Mouse (Mus musculus): Measurements from ENCODE around the gene Kcnq5. TPM values are rescaled to one million over a fixed set of nuclear protein-coding genes. Genes with fewer than 3 reads are reported as not detected.

Kcnq5 gene
- polyA plus RNA-seq, 1 experiment from 2014 or later, result 1.3 TPM

DNA sequence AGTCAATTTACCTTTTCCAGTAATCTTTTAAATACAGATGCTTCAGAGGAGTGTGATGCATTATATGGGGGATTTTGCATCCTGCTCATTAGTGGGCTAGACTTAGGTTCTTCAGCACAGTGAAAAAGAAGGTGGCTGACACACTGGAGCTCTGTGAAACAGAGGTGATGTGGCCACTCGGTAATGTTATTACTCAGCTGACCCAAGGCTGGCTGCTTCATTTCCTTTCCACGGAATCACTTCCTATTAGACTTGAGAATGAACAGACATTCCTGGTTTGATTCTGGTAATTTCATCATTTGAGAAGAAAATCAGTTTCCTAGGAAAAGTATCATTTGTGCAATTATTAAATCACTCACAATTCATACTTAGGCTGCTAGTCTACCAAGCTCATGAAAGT lies 249.0 kb downstream of the Kcnq5 start:
- H3K27me3 ChIP-seq (replicated peaks; ENCODE audit: low read depth, poor library complexity, severe bottlenecking), result no peaks in the 10 kb centered on the region
- no peak overlapping the region for H3K27ac ChIP-seq (replicated peaks)
- no peaks in the 10 kb centered on the region for H3K4me1 ChIP-seq
- no peaks in the 10 kb centered on the region for H3K9me3 ChIP-seq
- no peaks in the 10 kb centered on the region for H3K36me3 ChIP-seq (replicated peaks)
- no peak overlapping the region for H3K4me3 ChIP-seq
- DNase-seq (ENCODE audit: low spot score), result no peak
- 77% methylated on average over 2 of the region's 2 CpGs for WGBS

DNA sequence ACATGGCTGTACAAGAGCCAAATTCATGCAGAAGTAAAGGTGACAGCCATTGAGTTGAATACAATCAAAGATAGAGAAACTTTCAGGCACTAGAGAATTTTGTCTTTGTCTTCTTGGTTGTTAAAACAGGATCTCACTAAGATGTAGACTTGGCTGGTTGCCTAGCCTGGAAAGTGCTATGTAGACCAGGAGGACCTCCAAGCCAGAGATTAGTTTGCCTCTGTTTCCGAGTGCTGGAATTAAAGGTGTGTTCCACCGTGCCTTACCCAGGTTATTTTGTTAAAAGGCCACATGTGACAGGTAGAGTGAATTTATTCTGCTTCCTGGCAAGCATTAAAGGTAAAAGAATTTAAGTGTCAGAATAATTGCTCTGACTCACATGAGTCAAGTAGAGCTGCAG lies 271.3 kb downstream of the Kcnq5 start:
- Histone ChIP-seq H3K4me1 (no peaks in the 10 kb centered on the region), H3K27me3 (replicated peaks; ENCODE audit: low read depth, poor library complexity, severe bottlenecking) (no peaks in the 10 kb centered on the region), H3K9me3 (no peaks in the 10 kb centered on the region), H3K36me3 (replicated peaks) (no peaks in the 10 kb centered on the region), H3K27ac (replicated peaks) (no peak overlapping the region), H3K4me3 (no peak overlapping the region)
- DNase-seq (ENCODE audit: low spot score), result no peak
- WGBS, result 89% methylated on average over 2 of the region's 2 CpGs

DNA sequence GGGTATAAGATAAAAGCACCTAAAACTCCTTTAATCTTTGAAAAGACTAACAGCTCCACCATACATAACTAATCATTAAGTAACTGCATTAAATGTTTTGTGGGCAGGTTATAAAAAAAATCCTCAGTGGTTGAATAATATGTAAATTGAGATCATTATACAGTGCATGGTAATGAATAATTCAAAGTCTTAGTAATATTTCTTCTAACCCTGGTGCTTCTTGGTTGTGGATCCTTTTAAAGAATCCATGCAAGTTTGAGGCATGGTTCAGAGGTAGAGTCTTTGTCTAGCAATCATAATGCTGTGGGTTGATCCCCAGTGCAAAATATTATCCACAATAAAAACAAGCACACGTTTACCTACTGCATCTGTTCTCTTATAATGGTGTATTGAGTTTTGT lies 272.8 kb downstream of the Kcnq5 start:
- 78% methylated on average over 1 of the region's 1 CpGs for WGBS
- no peaks in the 10 kb centered on the region for H3K9me3 ChIP-seq
- DNase-seq (ENCODE audit: low spot score), result no peak
- H3K4me3 ChIP-seq, result no peak overlapping the region
- no peaks in the 10 kb centered on the region for H3K4me1 ChIP-seq
- H3K27ac ChIP-seq (replicated peaks), result no peak overlapping the region
- H3K27me3 ChIP-seq (replicated peaks; ENCODE audit: low read depth, poor library complexity, severe bottlenecking), result no peaks in the 10 kb centered on the region
- H3K36me3 ChIP-seq (replicated peaks), result no peaks in the 10 kb centered on the region

DNA sequence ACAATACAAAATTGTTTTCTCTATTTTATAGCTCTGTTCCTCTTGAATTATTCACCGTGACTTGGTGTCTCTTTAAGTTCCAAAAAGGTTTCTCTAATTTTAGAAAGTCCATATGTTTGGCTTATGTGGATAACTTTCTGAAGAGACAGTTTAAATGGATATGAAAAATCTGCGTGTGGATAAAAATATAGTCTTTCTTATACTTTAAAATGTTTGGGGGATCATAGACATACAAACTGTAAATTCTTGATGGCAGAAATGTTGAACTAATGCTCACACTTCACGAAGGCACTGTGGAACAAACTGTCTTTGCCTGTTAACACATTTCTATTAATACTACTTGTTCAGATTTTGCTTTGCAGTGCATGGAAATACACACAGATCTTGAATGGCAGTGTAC lies 277.3 kb downstream of the Kcnq5 start:
- H3K27me3 ChIP-seq (replicated peaks; ENCODE audit: low read depth, poor library complexity, severe bottlenecking), result no peaks in the 10 kb centered on the region
- H3K27ac ChIP-seq (replicated peaks), result no peak overlapping the region
- 91% methylated on average over 3 of the region's 3 CpGs for WGBS
- H3K4me1 ChIP-seq, result no peaks in the 10 kb centered on the region
- no peak overlapping the region for H3K4me3 ChIP-seq
- no peaks in the 10 kb centered on the region for H3K9me3 ChIP-seq
- no peaks in the 10 kb centered on the region for H3K36me3 ChIP-seq (replicated peaks)
- DNase-seq (ENCODE audit: low spot score), result no peak

DNA sequence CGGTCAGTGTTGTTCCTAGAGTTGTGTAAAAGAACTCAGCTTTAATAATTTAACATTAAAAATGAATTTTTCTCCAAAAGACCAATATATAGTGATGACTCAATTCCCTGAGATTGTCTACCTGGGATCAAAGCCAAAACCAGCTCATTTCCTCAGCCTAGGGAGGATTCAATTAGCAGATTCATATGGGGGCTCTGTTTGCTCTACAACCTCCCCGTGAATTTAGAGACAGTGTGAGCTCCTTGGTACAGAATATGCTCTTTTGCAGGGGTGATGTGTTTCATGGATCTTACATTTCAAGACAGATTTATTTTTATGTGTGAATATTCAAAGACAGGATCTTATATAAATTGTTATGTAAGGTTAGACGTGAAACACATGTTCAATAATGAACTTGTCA lies 284.9 kb downstream of the Kcnq5 start:
- H3K4me1 ChIP-seq, result no peaks in the 10 kb centered on the region
- DNase-seq (ENCODE audit: low spot score), result no peak
- no peak overlapping the region for H3K27ac ChIP-seq (replicated peaks)
- no peaks in the 10 kb centered on the region for H3K27me3 ChIP-seq (replicated peaks; ENCODE audit: low read depth, poor library complexity, severe bottlenecking)
- H3K4me3 ChIP-seq, result no peak overlapping the region
- no peaks in the 10 kb centered on the region for H3K9me3 ChIP-seq
- 91% methylated on average over 3 of the region's 3 CpGs for WGBS
- no peaks in the 10 kb centered on the region for H3K36me3 ChIP-seq (replicated peaks)

DNA sequence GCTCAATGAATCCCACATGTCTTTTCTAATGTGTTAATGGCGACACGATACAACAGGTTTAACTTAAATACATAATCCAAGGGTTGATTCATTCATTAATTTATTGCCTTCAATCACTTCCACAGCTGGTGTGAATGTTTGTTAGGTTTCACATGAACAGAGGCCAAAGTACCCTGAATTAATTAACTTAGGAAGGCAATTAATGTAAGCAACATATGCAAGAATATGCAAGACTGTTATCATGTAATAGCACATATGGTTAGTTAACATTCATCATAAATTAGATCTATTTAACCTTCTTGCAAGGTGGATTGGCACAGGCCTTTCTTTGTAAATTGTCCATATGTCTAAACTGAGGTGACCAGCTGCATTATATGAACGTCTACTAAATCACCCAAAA lies 300.9 kb downstream of the Kcnq5 start:
- H3K4me3 ChIP-seq, result no peak overlapping the region
- no peak overlapping the region for H3K27ac ChIP-seq (replicated peaks)
- H3K4me1 ChIP-seq, result no peaks in the 10 kb centered on the region
- no peak for DNase-seq (ENCODE audit: low spot score)
- H3K27me3 ChIP-seq (replicated peaks; ENCODE audit: low read depth, poor library complexity, severe bottlenecking), result no peaks in the 10 kb centered on the region
- 90% methylated on average over 3 of the region's 3 CpGs for WGBS
- H3K36me3 ChIP-seq (replicated peaks), result no peaks in the 10 kb centered on the region
- H3K9me3 ChIP-seq, result no peaks in the 10 kb centered on the region

DNA sequence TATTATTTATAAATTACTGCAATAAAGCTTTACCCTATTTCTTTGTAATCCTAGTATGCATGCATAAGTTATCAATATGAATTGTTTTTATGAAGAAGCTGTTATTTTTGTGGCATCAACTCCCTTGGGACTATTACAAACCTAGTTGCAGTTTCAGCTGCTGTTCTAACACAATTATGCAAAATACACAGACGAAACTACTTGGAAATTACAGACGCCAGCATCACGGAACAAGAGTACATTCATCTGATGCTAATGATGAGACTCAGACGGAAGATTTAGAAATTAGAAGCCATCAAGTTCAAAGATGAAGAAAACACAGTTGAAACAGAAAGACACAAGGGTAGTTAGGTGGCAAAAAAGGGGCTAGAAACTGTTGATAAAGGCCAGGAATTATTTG lies 310.9 kb downstream of the Kcnq5 start:
- 0 out of 2 replicates have a peak, but pooled peaks cover 3% of the 10 kb centered on the region for H3K4me1 ChIP-seq
- DNase-seq (ENCODE audit: low spot score), result no peak
- H3K27me3 ChIP-seq (replicated peaks; ENCODE audit: low read depth, poor library complexity, severe bottlenecking), result no peaks in the 10 kb centered on the region
- no peaks in the 10 kb centered on the region for H3K9me3 ChIP-seq
- H3K27ac ChIP-seq (replicated peaks), result no peak overlapping the region
- WGBS, result 69% methylated on average over 4 of the region's 4 CpGs
- no peaks in the 10 kb centered on the region for H3K36me3 ChIP-seq (replicated peaks)
- no peak overlapping the region for H3K4me3 ChIP-seq

DNA sequence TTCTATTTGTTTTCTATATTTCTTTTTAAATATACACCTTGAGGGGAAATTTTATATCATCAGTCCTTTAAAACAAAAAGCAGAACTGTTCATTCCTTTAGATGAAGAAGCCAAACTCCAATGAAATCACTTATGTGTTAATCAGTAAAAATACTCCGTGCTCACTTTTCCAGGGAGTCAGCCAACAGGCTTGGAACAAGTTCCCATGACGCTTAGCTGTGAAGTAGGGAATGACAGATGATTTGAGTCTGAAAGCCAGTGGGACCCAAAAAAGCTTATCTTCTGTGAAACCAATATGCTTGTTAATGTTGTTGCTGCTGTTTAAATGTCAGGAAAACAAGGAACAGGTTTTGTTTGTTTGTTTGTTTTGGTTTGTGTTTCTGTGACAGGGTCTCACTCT lies 326.3 kb downstream of the Kcnq5 start:
- Histone ChIP-seq H3K4me3 (no peak overlapping the region), H3K27ac (replicated peaks) (no peak overlapping the region), H3K27me3 (replicated peaks; ENCODE audit: low read depth, poor library complexity, severe bottlenecking) (no peaks in the 10 kb centered on the region), H3K9me3 (no peaks in the 10 kb centered on the region), H3K36me3 (replicated peaks) (no peaks in the 10 kb centered on the region), H3K4me1 (no peaks in the 10 kb centered on the region)
- 80% methylated on average over 2 of the region's 2 CpGs for WGBS
- DNase-seq (ENCODE audit: low spot score), result no peak

DNA sequence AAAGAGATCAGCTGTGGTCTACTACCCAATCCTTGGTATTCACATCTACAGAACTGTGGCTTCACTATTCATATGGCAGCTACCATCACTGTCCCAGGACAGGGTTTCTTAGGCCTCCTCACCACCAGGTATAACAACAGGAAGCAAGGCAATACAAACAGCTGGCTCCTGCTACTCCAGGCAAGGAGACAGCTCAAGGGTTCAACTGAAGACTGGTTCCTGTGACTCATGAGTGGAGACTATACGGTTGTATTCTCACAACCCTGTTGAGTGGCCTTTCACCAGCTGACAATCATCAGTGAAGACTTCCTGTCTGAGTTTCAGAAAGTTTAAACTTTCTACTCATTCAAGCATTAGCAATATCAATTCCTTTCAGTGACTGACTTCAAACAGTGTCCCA lies 327.7 kb downstream of the Kcnq5 start:
- H3K36me3 ChIP-seq (replicated peaks), result no peaks in the 10 kb centered on the region
- WGBS, result 62% methylated on average over 1 of the region's 1 CpGs
- no peak overlapping the region for H3K27ac ChIP-seq (replicated peaks)
- no peak overlapping the region for H3K4me3 ChIP-seq
- H3K27me3 ChIP-seq (replicated peaks; ENCODE audit: low read depth, poor library complexity, severe bottlenecking), result no peaks in the 10 kb centered on the region
- no peaks in the 10 kb centered on the region for H3K4me1 ChIP-seq
- no peaks in the 10 kb centered on the region for H3K9me3 ChIP-seq
- DNase-seq (ENCODE audit: low spot score), result no peak

DNA sequence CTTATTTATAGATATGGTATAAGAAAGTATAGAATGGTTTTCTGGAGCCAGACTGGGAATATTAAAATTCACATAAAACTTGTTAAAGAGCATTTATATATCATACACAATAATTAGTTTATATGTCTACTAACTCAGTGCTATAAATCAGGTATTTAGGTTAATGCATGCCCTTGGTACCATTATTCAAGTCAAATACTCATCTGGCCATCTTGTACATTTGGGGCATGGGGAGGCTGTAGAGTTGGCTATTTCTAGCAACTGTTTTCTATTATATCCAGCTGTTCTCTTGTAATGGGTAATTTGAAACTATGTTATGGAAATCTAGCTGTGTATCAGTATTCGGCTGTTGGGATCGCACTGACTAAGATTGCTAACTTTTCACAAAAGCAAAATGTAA lies 339.3 kb downstream of the Kcnq5 start:
- H3K27me3 ChIP-seq (replicated peaks; ENCODE audit: low read depth, poor library complexity, severe bottlenecking), result no peaks in the 10 kb centered on the region
- no peaks in the 10 kb centered on the region for H3K4me1 ChIP-seq
- H3K36me3 ChIP-seq (replicated peaks), result no peaks in the 10 kb centered on the region
- H3K27ac ChIP-seq (replicated peaks), result no peak overlapping the region
- no peak for DNase-seq (ENCODE audit: low spot score)
- H3K9me3 ChIP-seq, result no peaks in the 10 kb centered on the region
- no peak overlapping the region for H3K4me3 ChIP-seq
- 74% methylated on average over 2 of the region's 2 CpGs for WGBS

DNA sequence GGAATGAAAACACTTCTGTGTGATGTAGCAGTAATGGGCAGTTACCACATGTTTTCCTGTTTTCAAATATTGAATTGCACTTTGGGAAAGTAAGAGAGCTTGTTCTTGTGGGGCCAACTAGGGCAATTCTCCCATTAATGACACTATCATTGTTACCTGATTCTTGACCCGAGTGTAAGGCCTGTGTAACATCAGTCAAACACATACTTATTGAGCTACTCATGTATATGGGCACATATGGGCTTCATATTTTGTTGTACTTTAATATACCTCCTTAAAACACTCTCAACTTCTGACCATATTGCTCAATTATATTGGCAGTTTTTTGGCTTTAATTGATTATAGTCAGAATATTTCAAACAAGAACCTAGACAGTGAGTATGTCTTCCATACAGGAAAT lies 339.7 kb downstream of the Kcnq5 start:
- Histone ChIP-seq H3K27ac (replicated peaks) (no peak overlapping the region), H3K36me3 (replicated peaks) (no peaks in the 10 kb centered on the region), H3K4me3 (no peak overlapping the region), H3K9me3 (no peaks in the 10 kb centered on the region), H3K27me3 (replicated peaks; ENCODE audit: low read depth, poor library complexity, severe bottlenecking) (no peaks in the 10 kb centered on the region), H3K4me1 (no peaks in the 10 kb centered on the region)
- WGBS, result 79% methylated on average over 1 of the region's 1 CpGs
- DNase-seq (ENCODE audit: low spot score), result no peak

DNA sequence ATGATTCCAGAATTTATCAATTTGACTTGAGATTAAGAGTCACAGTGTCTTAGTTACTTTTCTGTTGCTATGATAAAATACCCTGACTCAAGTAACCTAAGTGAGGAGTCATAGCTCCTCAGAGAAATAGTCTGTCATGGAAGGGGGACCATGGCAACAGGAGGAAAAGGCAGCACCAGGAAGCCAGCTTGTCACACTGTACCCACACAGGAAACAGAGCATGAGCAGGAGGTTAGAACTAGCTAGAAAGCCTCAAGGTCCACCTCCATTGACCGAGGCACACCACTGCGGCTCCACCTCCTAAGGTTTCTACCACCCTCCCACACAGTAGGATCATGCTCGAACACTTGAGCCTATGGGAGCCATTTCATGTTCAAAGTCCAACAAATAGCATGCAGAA lies 343.0 kb downstream of the Kcnq5 start:
- H3K9me3 ChIP-seq, result no peaks in the 10 kb centered on the region
- no peak overlapping the region for H3K27ac ChIP-seq (replicated peaks)
- 95% methylated on average over 3 of the region's 3 CpGs for WGBS
- no peak overlapping the region for H3K4me3 ChIP-seq
- no peaks in the 10 kb centered on the region for H3K4me1 ChIP-seq
- no peak for DNase-seq (ENCODE audit: low spot score)
- no peaks in the 10 kb centered on the region for H3K36me3 ChIP-seq (replicated peaks)
- no peaks in the 10 kb centered on the region for H3K27me3 ChIP-seq (replicated peaks; ENCODE audit: low read depth, poor library complexity, severe bottlenecking)

DNA sequence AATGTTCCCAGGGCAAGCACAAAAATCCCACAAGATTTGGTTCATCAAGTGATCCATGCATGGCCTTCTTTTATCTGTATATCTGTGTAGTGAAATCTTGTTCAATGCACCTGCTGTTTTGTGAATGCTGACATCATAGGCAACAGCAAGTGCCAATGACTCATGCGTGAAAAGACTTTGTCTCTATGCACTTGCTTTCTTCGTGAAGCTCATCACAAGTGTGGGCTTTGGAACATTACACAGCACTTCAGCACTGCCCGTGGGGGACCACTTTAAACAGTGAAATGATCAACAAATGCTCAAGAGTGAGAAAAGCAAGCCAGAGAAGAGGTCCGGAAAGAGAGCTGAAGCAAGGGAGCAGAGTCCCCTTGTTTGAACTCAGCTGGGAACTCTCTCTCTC lies 345.1 kb downstream of the Kcnq5 start:
- no peaks in the 10 kb centered on the region for H3K9me3 ChIP-seq
- H3K4me1 ChIP-seq, result no peaks in the 10 kb centered on the region
- no peaks in the 10 kb centered on the region for H3K36me3 ChIP-seq (replicated peaks)
- H3K27ac ChIP-seq (replicated peaks), result no peak overlapping the region
- no peak overlapping the region for H3K4me3 ChIP-seq
- no peaks in the 10 kb centered on the region for H3K27me3 ChIP-seq (replicated peaks; ENCODE audit: low read depth, poor library complexity, severe bottlenecking)
- WGBS, result 80% methylated on average over 4 of the region's 4 CpGs
- no peak for DNase-seq (ENCODE audit: low spot score)

DNA sequence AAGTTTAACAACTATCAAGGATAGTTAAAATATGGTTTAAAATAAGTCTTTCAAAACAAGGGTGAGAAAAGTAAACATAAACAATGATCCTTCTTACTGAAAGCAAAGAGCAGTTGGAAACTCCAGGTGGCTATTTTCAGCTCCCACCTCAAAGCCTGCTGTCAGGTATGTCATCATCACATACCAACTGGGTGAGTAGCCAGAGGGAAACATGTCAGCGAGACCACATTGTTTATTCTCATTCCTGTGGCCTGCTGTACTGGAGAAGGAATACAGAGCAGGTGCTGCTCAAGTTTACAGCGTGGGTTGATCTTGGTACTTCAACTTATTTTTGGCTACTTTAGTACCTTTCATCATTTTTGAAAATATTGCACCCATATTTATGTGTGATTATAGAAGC lies 347.8 kb downstream of the Kcnq5 start:
- H3K36me3 ChIP-seq (replicated peaks), result no peaks in the 10 kb centered on the region

More for the DNA sequence above, 347.8 kb downstream of the Kcnq5 start:
- 72% methylated on average over 2 of the region's 2 CpGs for WGBS
- H3K27ac ChIP-seq (replicated peaks), result no peak overlapping the region
- H3K4me1 ChIP-seq, result no peaks in the 10 kb centered on the region
- no peaks in the 10 kb centered on the region for H3K27me3 ChIP-seq (replicated peaks; ENCODE audit: low read depth, poor library complexity, severe bottlenecking)
- no peak overlapping the region for H3K4me3 ChIP-seq
- H3K9me3 ChIP-seq, result no peaks in the 10 kb centered on the region
- DNase-seq (ENCODE audit: low spot score), result no peak

All from embryonic facial prominence, embryonic 10.5 days (tissue).